Mouse (Mus musculus) olfactory bulb, adult 2 months (tissue): Measurements from ENCODE around the gene Cacnb1. TPM values are rescaled to one million over a fixed set of nuclear protein-coding genes. Genes with fewer than 3 reads are reported as not detected.

ENCODE experiments used
- H3K27ac ChIP-seq: fragments of 200-500 bp; 2 replicates; pipeline ENCODE4 v1.5.1; 2012; ENCODE audit warnings: low read depth, low read length; ENCODE audit not compliant: insufficient read depth
- H3K4me1 ChIP-seq: fragments of 200-500 bp; 2 replicates; pipeline ENCODE4 v1.6.1; 2012; ENCODE audit warnings: low read length; ENCODE audit not compliant: control insufficient read depth, insufficient read depth
- H3K4me3 ChIP-seq: fragments of 200-500 bp; 2 replicates; pipeline ENCODE4 v1.5.1; 2012; ENCODE audit warnings: mild to moderate bottlenecking, low read depth, low read length, moderate library complexity; ENCODE audit not compliant: insufficient read depth
- CTCF ChIP-seq: fragments of 200-500 bp; IDR thresholded peaks from 2 replicates; pipeline ENCODE4 v1.5.1; 2012; ENCODE audit warnings: low read depth, mild to moderate bottlenecking, low read length, moderate library complexity; ENCODE audit not compliant: insufficient read depth
- POLR2A ChIP-seq: fragments of 200-500 bp; IDR thresholded peaks from 2 replicates; pipeline ENCODE4 v1.6.1; 2012; ENCODE audit warnings: mild to moderate bottlenecking, low read depth, low read length, moderate library complexity; ENCODE audit not compliant: insufficient read depth
- WGBS: fragments of 180-500 bp; shearing (Covaris S2); methylation state at CpG from one replicate; pipeline ENCODE4 v1.1.7; 2018; 5-methylcytosine and 5-hydroxymethylcytosine counted together
- polyA plus RNA-seq: library from polyadenylated mRNA; stranded (reverse); fragments of >200 nt; gene quantifications from 2 replicates; pipeline ENCODE4 v1.2.4, GENCODE M21; 2012; ENCODE audit warnings: low replicate concordance; ENCODE audit not compliant: missing spikeins, insufficient read depth, insufficient read length

Gene Cacnb1
- polyA plus RNA-seq, 1 experiment, result not detected

- no peak for TF ChIP-seq POLR2A
- TF ChIP-seq CTCF, result no peak
- H3K27ac ChIP-seq, result no peak overlapping the region
- H3K4me3 ChIP-seq, result no peak overlapping the region
- 44% methylated on average over 5 of the region's 5 CpGs for WGBS
- H3K4me1 ChIP-seq, result peaks cover 20% of the 10 kb centered on the region
Observed at GRCm38 (mm10) chr11:98030701-98031442, 8.0 kb upstream of the Cacnb1 start.

GRCm38 (mm10) chr11:98027785-98028184 is 5.0 kb upstream of the Cacnb1 start:
- Histone ChIP-seq H3K4me3 (peak overlapping the region; percentile 88), H3K4me1 (peaks cover 10% of the 10 kb centered on the region), H3K27ac (no peak overlapping the region)
- WGBS, result 22% methylated on average over 7 of the region's 7 CpGs
- no peak for TF ChIP-seq CTCF
- no peak for TF ChIP-seq POLR2A

GRCm38 (mm10) chr11:98027297-98027688 is 4.5 kb upstream of the Cacnb1 start:
- peak overlapping the region; percentile 82 for H3K27ac ChIP-seq
- H3K4me1 ChIP-seq, result peaks cover 11% of the 10 kb centered on the region
- WGBS, result under 1% methylated on average over 18 of the region's 18 CpGs
- peak overlapping the region; percentile 88 for H3K4me3 ChIP-seq
- TF ChIP-seq POLR2A (no peak), CTCF (no peak)

GRCm38 (mm10) chr11:98026570-98027296 is 3.9 kb upstream of the Cacnb1 start, which contains the start of gene Rpl19:
Gene Rpl19, plus strand, starts transcription at chr11:98026710.
- WGBS, result under 1% methylated on average over 69 of the region's 69 CpGs
- Histone ChIP-seq H3K27ac (peak within 1 kb of the TSS; percentile 82), H3K4me1 (peaks cover 11% of the 10 kb centered on the region), H3K4me3 (peak within 1 kb of the TSS; percentile 88)
- TF ChIP-seq CTCF, result no peak
- TF ChIP-seq POLR2A, result peak; percentile 71

GRCm38 (mm10) chr11:98026248-98026569 is 3.4 kb upstream of the Cacnb1 start:
- Histone ChIP-seq H3K27ac (peak overlapping the region; percentile 77), H3K4me3 (peak overlapping the region; percentile 88), H3K4me1 (peaks cover 16% of the 10 kb centered on the region)
- TF ChIP-seq CTCF, result no peak
- no peak for TF ChIP-seq POLR2A
- WGBS, result 3% methylated on average over 15 of the region's 15 CpGs

GRCm38 (mm10) chr11:98024516-98024915 is 1.7 kb upstream of the Cacnb1 start:
- Histone ChIP-seq H3K4me1 (peaks cover 29% of the 10 kb centered on the region), H3K27ac (no peak overlapping the region), H3K4me3 (no peak overlapping the region)
- no peak for TF ChIP-seq CTCF
- TF ChIP-seq POLR2A, result no peak
- WGBS, result 94% methylated on average over 3 of the region's 3 CpGs

- Histone ChIP-seq H3K27ac (peak overlapping the region; percentile 96), H3K4me3 (peak overlapping the region; percentile 94), H3K4me1 (peaks cover 45% of the 10 kb centered on the region)
- under 1% methylated on average over 23 of the region's 23 CpGs for WGBS
- TF ChIP-seq CTCF, result no peak
- no peak for TF ChIP-seq POLR2A
Observed at GRCm38 (mm10) chr11:98022253-98022554, 630 bp downstream of the Cacnb1 start.

GRCm38 (mm10) chr11:98021565-98022252 is 1.1 kb downstream of the Cacnb1 start:
- Histone ChIP-seq H3K4me1 (peaks cover 50% of the 10 kb centered on the region), H3K27ac (peak overlapping the region; percentile 96), H3K4me3 (peak overlapping the region; percentile 94)
- 4% methylated on average over 34 of the region's 34 CpGs for WGBS
- TF ChIP-seq CTCF, result no peak
- no peak for TF ChIP-seq POLR2A

- WGBS, result 13% methylated on average over 2 of the region's 2 CpGs
- Histone ChIP-seq H3K4me1 (peaks cover 52% of the 10 kb centered on the region), H3K4me3 (peak overlapping the region; percentile 94), H3K27ac (peak overlapping the region; percentile 24; the same call in 1 of the 2 replicates)
- TF ChIP-seq POLR2A, result no peak
- TF ChIP-seq CTCF, result no peak
Observed at GRCm38 (mm10) chr11:98021118-98021517, 1.7 kb downstream of the Cacnb1 start.
